Mouse (Mus musculus) forebrain, embryonic 11.5 days (tissue): ENCODE data around the gene Olfr777. TPM values are rescaled to one million over a fixed set of nuclear protein-coding genes. Genes with fewer than 3 reads are reported as not detected.

Experiments used
- polyA plus RNA-seq: library from polyadenylated mRNA; unstranded; fragments of >200 nt; fragmentation: Nextera tagmentation; extraction: Ambion mirVana; gene quantifications from 2 replicates; pipeline ENCODE4 v1.2.1, GENCODE M21; 2014

Gene Olfr777
- polyA plus RNA-seq, 1 experiment from 2014 or later, result not detected

Other genes starting within 250 kb of the Olfr777 start
- not detected in 2 replicates for gene Olfr764-ps1, start 231.6 kb downstream of the Olfr777 start, polyA plus RNA-seq
- not detected in 2 replicates for gene Olfr765, start 221.5 kb downstream of the Olfr777 start, polyA plus RNA-seq
- not detected in 2 replicates for gene Olfr766-ps1, start 202.5 kb downstream of the Olfr777 start, polyA plus RNA-seq
- gene Olfr767, start 188.6 kb downstream of the Olfr777 start, polyA plus RNA-seq, result not detected in 2 replicates
- not detected in 2 replicates for gene Olfr768, start 172.1 kb downstream of the Olfr777 start, polyA plus RNA-seq
- gene Olfr769, start 153.6 kb downstream of the Olfr777 start, polyA plus RNA-seq, result not detected in 2 replicates
- not detected in 2 replicates for gene Olfr770, start 132.5 kb downstream of the Olfr777 start, polyA plus RNA-seq
- gene Olfr771, start 106.7 kb downstream of the Olfr777 start, polyA plus RNA-seq, result not detected in 2 replicates
- not detected in 2 replicates for gene Olfr772, start 93.6 kb downstream of the Olfr777 start, polyA plus RNA-seq
- gene Olfr773, start 84.1 kb downstream of the Olfr777 start, polyA plus RNA-seq, result not detected in 2 replicates
- gene Olfr774, start 35.3 kb downstream of the Olfr777 start, polyA plus RNA-seq, result not detected in 2 replicates
- not detected in 2 replicates for gene Olfr775, start 23.1 kb downstream of the Olfr777 start, polyA plus RNA-seq
- gene Olfr776, start 12.4 kb downstream of the Olfr777 start, polyA plus RNA-seq, result not detected in 2 replicates
- gene Olfr780, start 46.6 kb upstream of the Olfr777 start, polyA plus RNA-seq, result not detected in 2 replicates
- not detected in 2 replicates for gene Olfr781, start 57.4 kb upstream of the Olfr777 start, polyA plus RNA-seq
- gene Olfr782, start 77.4 kb upstream of the Olfr777 start, polyA plus RNA-seq, result not detected in 2 replicates
- gene Olfr784, start 112.6 kb upstream of the Olfr777 start, polyA plus RNA-seq, result 0.08 TPM in 1 of 2 replicates, not detected in the other
- gene Olfr785, start 133.9 kb upstream of the Olfr777 start, polyA plus RNA-seq, result not detected in 2 replicates
- not detected in 2 replicates for gene Olfr786, start 155.8 kb upstream of the Olfr777 start, polyA plus RNA-seq
- not detected in 2 replicates for gene Olfr787, start 190.4 kb upstream of the Olfr777 start, polyA plus RNA-seq
- not detected in 2 replicates for gene Olfr788, start 199.5 kb upstream of the Olfr777 start, polyA plus RNA-seq
- gene Olfr789, start 213.3 kb upstream of the Olfr777 start, polyA plus RNA-seq, result not detected in 2 replicates
- not detected in 2 replicates for gene Olfr790, start 227.0 kb upstream of the Olfr777 start, polyA plus RNA-seq